Mouse (Mus musculus) spleen, adult 2 months (tissue): ENCODE data around the gene Rcan2.

Experiments
- CTCF ChIP-seq: fragments of 200-500 bp; IDR thresholded peaks from 2 replicates; pipeline ENCODE4 v1.5.1; 2011; ENCODE audit warnings: mild to moderate bottlenecking, inconsistent platforms; ENCODE audit not compliant: insufficient read depth, insufficient read length, insufficient replicate concordance; ENCODE audit errors: extremely low read depth
- POLR2A ChIP-seq: fragments of 200-500 bp; IDR thresholded peaks from 2 replicates; pipeline ENCODE4 v1.6.1; 2011; ENCODE audit warnings: low read depth, low read length, inconsistent platforms

- no peak for TF ChIP-seq CTCF
- TF ChIP-seq POLR2A = no peak
Observed at GRCm38 (mm10) chr17:43820904-43821303, 19.8 kb downstream of the Rcan2 start.
